Mouse (Mus musculus) adrenal gland, postnatal 0 days (tissue): ENCODE data around the gene Opn1mw. TPM values are rescaled to one million over a fixed set of nuclear protein-coding genes. Genes with fewer than 3 reads are reported as not detected.

Experiments
- polyA plus RNA-seq: library from polyadenylated mRNA; unstranded; fragments of >200 nt; fragmentation: Nextera tagmentation; extraction: Ambion mirVana; gene quantifications from 2 replicates; pipeline ENCODE4 v1.2.1, GENCODE M21; 2015

Gene Opn1mw
- polyA plus RNA-seq, result 0.25 TPM in 1 of 2 replicates, not detected in the other

GRCm38 (mm10) chrX:74127164-74127563 is at the start of gene Opn1mw:
Gene Opn1mw (plus strand): TSS chrX:74127464.

GRCm38 (mm10) chrX:74135263-74135662 is 8.0 kb downstream of the Opn1mw start, which contains the start of gene Mecp2:
Gene Mecp2 (minus strand): TSS chrX:74135363.

GRCm38 (mm10) chrX:74167738-74168137 is 40.5 kb downstream of the Opn1mw start, which contains the start of gene Tex28:
Gene Tex28 (minus strand): TSS chrX:74167838.

GRCm38 (mm10) chrX:74176959-74177358 is 49.7 kb downstream of the Opn1mw start, which contains the start of gene Tktl1:
Gene Tktl1 (plus strand): TSS chrX:74177259.

Other genes starting within 250 kb of the Opn1mw start
- gene Avpr2, start 235.4 kb upstream of the Opn1mw start, polyA plus RNA-seq, result 0.14 and 0.32 TPM in 2 replicates
- gene L1cam, start 231.4 kb upstream of the Opn1mw start, polyA plus RNA-seq, result 12.5 and 39.4 TPM in 2 replicates
- 1.3 and 2.4 TPM in 2 replicates for gene Arhgap4, start 205.6 kb upstream of the Opn1mw start, polyA plus RNA-seq
- 78.0 and 87.4 TPM in 2 replicates for gene Naa10, start 205.5 kb upstream of the Opn1mw start, polyA plus RNA-seq
- gene Renbp, start 196.6 kb upstream of the Opn1mw start, polyA plus RNA-seq, result 37.8 and 46.5 TPM in 2 replicates
- 19.2 and 25.3 TPM in 2 replicates for gene Hcfc1, start 161.1 kb upstream of the Opn1mw start, polyA plus RNA-seq
- 41.3 and 70.0 TPM in 2 replicates for gene Irak1, start 103.5 kb upstream of the Opn1mw start, polyA plus RNA-seq
- gene Mecp2, start 7.9 kb downstream of the Opn1mw start, polyA plus RNA-seq, result 5.3 and 10.1 TPM in 2 replicates
- gene Tex28, start 40.4 kb downstream of the Opn1mw start, polyA plus RNA-seq, result not detected in 2 replicates
- gene Tktl1, start 49.8 kb downstream of the Opn1mw start, polyA plus RNA-seq, result not detected in 2 replicates
- 59.1 and 60.0 TPM in 2 replicates for gene Flna, start 122.4 kb downstream of the Opn1mw start, polyA plus RNA-seq
- gene Emd, start 127.2 kb downstream of the Opn1mw start, polyA plus RNA-seq, result 12.4 and 12.5 TPM in 2 replicates
- 795 and 803 TPM in 2 replicates for gene Rpl10, start 143.3 kb downstream of the Opn1mw start, polyA plus RNA-seq
- gene Taz, start 154.4 kb downstream of the Opn1mw start, polyA plus RNA-seq, result 63.7 and 108 TPM in 2 replicates
- 19.2 and 21.0 TPM in 2 replicates for gene Dnase1l1, start 154.9 kb downstream of the Opn1mw start, polyA plus RNA-seq
- 107 and 140 TPM in 2 replicates for gene Atp6ap1, start 169.6 kb downstream of the Opn1mw start, polyA plus RNA-seq
- 158 and 175 TPM in 2 replicates for gene Gdi1, start 177.5 kb downstream of the Opn1mw start, polyA plus RNA-seq
- 38.3 and 51.4 TPM in 2 replicates for gene Fam50a, start 185.6 kb downstream of the Opn1mw start, polyA plus RNA-seq
- 4.2 and 6.4 TPM in 2 replicates for gene Plxna3, start 201.6 kb downstream of the Opn1mw start, polyA plus RNA-seq
- 150 and 170 TPM in 2 replicates for gene Lage3, start 226.2 kb downstream of the Opn1mw start, polyA plus RNA-seq
- gene Ubl4a, start 245.8 kb downstream of the Opn1mw start, polyA plus RNA-seq, result 61.6 and 67.4 TPM in 2 replicates
- 15.6 and 28.1 TPM in 2 replicates for gene Slc10a3, start 245.9 kb downstream of the Opn1mw start, polyA plus RNA-seq